8 mouse cellular contexts compared by ENCODE assay signal in genomic region chr11:98789219-98789807, GRCm38 (mm10). TPM values are rescaled to one million over a fixed set of nuclear protein-coding genes. Genes with fewer than 3 reads are reported as not detected.
DNase-seq lines count a peak whose midpoint lies in the region; ATAC-seq and TF ChIP-seq lines count a peak whose summit lies in the region.

No protein-coding gene starts in this region.

- H3K27ac ChIP-seq in kidney, adult 2 months (ENCODE audit: insufficient read depth, low read depth, low read length) = peak overlapping the region; percentile 7; the same call in 1 of the 2 replicates
- H3K27ac ChIP-seq in bone marrow, adult 2 months (ENCODE audit: control insufficient read depth, insufficient read depth, low read depth, low read length, poor library complexity) = no peak overlapping the region
- peak overlapping the region; percentile 43 for H3K27ac ChIP-seq in liver, embryonic 14.5 days
- peak overlapping the region; percentile 85 for H3K27ac ChIP-seq in stomach, postnatal 0 days (replicated peaks)

- H3K4me3 ChIP-seq in kidney, adult 2 months (ENCODE audit: insufficient read depth, low read depth, low read length) = peak overlapping the region; percentile 60
- H3K4me3 ChIP-seq in bone marrow, adult 2 months (replicated peaks; ENCODE audit: control insufficient read depth, low read depth, low read length) = peak overlapping the region; percentile 62
- peak overlapping the region; percentile 56 to 79 for H3K4me3 ChIP-seq in liver, embryonic 14.5 days (ENCODE audit: insufficient read depth in 1 of 2, low read depth in 2 of 2, low read length in 2 of 2)
- H3K4me3 ChIP-seq in stomach, postnatal 0 days (ENCODE audit: low read depth, low read length) = peak overlapping the region; percentile 46

- no peak for TF ChIP-seq CTCF in kidney, adult 2 months (conservative IDR thresholded peaks at IDR 0.05; ENCODE audit: insufficient read depth, insufficient read length, low read depth, low read length)
- TF ChIP-seq CTCF in bone marrow, adult 2 months (IDR thresholded peaks at IDR 0.05; ENCODE audit: control insufficient read depth, insufficient read depth, low read length) = no peak
- TF ChIP-seq CTCF in liver, embryonic 14.5 days (IDR thresholded peaks at IDR 0.05; ENCODE audit: low read depth) = no peak
- TF ChIP-seq CTCF in stomach, postnatal 0 days (IDR thresholded peaks at IDR 0.05; ENCODE audit: low read depth) = no peak

- peaks cover 19% of the 10 kb centered on the region for H3K4me1 ChIP-seq in kidney, adult 2 months (ENCODE audit: control insufficient read depth, insufficient read depth, low read length)
- peaks cover 3% of the 10 kb centered on the region; the same call in 1 of the 2 replicates for H3K4me1 ChIP-seq in bone marrow, adult 2 months (ENCODE audit: control insufficient read depth, insufficient read depth, low read length)
- peaks cover 17 to 42% of the 10 kb centered on the region in 2 experiments for H3K4me1 ChIP-seq in liver, embryonic 14.5 days (replicated peaks; ENCODE audit: control insufficient read depth in 2 of 2, insufficient read depth in 2 of 2, low read length in 1 of 2)
- H3K4me1 ChIP-seq in stomach, postnatal 0 days (replicated peaks; ENCODE audit: control insufficient read depth, insufficient read depth) = peaks cover 8% of the 10 kb centered on the region

- no peaks in the 10 kb centered on the region for H3K9me3 ChIP-seq in liver, embryonic 14.5 days (ENCODE audit: control insufficient read depth, low read length)
- H3K9me3 ChIP-seq in stomach, postnatal 0 days (ENCODE audit: control insufficient read depth, low read length) = no peaks in the 10 kb centered on the region

- peak overlapping the region; percentile 92 for H3K4me2 ChIP-seq in liver, embryonic 14.5 days (ENCODE audit: low read depth)
- peak overlapping the region; percentile 88 for H3K4me2 ChIP-seq in stomach, postnatal 0 days (replicated peaks; ENCODE audit: low read depth)

- no peak for TF ChIP-seq EP300 in liver, embryonic 14.5 days (IDR thresholded peaks at IDR 0.05; ENCODE audit: low read depth)
- TF ChIP-seq EP300 in stomach, postnatal 0 days (optimal IDR thresholded peaks at IDR 0.05) = no peak

- peak; percentile 36 for ATAC-seq in liver, embryonic 14.5 days (ENCODE audit: insufficient read depth)
- no peak; the same call in 1 of the 2 replicates for ATAC-seq in stomach, postnatal 0 days (ENCODE audit: low FRiP score, low TSS enrichment)

- no peaks in the 10 kb centered on the region for H3K27me3 ChIP-seq in kidney, adult 2 months (replicated peaks; ENCODE audit: control insufficient read depth, insufficient read depth, low read length)
- no peaks in the 10 kb centered on the region for H3K27me3 ChIP-seq in liver, embryonic 14.5 days (ENCODE audit: control insufficient read depth, insufficient read depth, low read length)
- H3K27me3 ChIP-seq in stomach, postnatal 0 days (ENCODE audit: control insufficient read depth, insufficient read depth, low read length) = no peaks in the 10 kb centered on the region

- DNase-seq in kidney, adult 2 months = no peak
- DNase-seq in kidney, adult 18-20 months = no peak
- DNase-seq in gastrocnemius, postnatal 25 days = peak; percentile 43
- DNase-seq in liver, embryonic 14.5 days (ENCODE audit: low read depth in 3 of 3, low spot score in 3 of 3) = no peak
- no peak for DNase-seq in stomach, postnatal 0 days (ENCODE audit: low spot score)
- no peak for DNase-seq in thymus, postnatal 10 days (ENCODE audit: low spot score in 2 of 2)
- no peak for DNase-seq in left cerebral cortex, adult 11 months (ENCODE audit: low spot score)

- no peak for TF ChIP-seq POLR2A in kidney, adult 2 months (IDR thresholded peaks at IDR 0.05; ENCODE audit: low read depth, low read length)
- peak; percentile 50; the same call in 1 of the 2 replicates for TF ChIP-seq POLR2A in bone marrow, adult 2 months (IDR thresholded peaks at IDR 0.05; ENCODE audit: borderline replicate concordance, control insufficient read depth, low read depth, low read length)

- H3K9ac ChIP-seq in liver, embryonic 14.5 days (replicated peaks) = peak overlapping the region; percentile 64
- peak overlapping the region; percentile 59 for H3K9ac ChIP-seq in stomach, postnatal 0 days (ENCODE audit: low read length)

- WGBS in kidney, adult 2 months = under 1% methylated on average over 25 of the region's 25 CpGs
- 1% methylated on average over 25 of the region's 25 CpGs for WGBS in bone marrow, adult 2 months
- under 1% methylated on average over 25 of the region's 25 CpGs for WGBS in liver, embryonic 14.5 days (ENCODE audit: insufficient replicate concordance)
- under 1% methylated on average over 25 of the region's 25 CpGs for WGBS in stomach, postnatal 0 days

- no peaks in the 10 kb centered on the region for H3K36me3 ChIP-seq in kidney, adult 2 months (ENCODE audit: control insufficient read depth, insufficient read depth, low read length)
- H3K36me3 ChIP-seq in liver, embryonic 14.5 days (replicated peaks; ENCODE audit: control insufficient read depth, insufficient read depth, low read depth) = no peaks in the 10 kb centered on the region
- H3K36me3 ChIP-seq in stomach, postnatal 0 days (ENCODE audit: control insufficient read depth, insufficient read depth, low read length) = no peaks in the 10 kb centered on the region

RNA-seq across cellular contexts. Expression of gene Msl1, which starts 6.0 kb away (rescaled TPM):
- polyA plus RNA-seq in kidney, adult 2 months (2012; rRNA removed) = 23.5 and 24.5 TPM in 2 replicates
- 46.7 and 69.9 TPM in 2 replicates for polyA plus RNA-seq in bone marrow, adult 2 months (2011; ENCODE audit: insufficient read depth, insufficient read length, low replicate concordance, missing spikeins)
- 10 to 100 TPM; 51.3 to 63.6 TPM for total RNA-seq in gastrocnemius, postnatal 25 days (2021)
- polyA plus RNA-seq in liver, embryonic 14.5 days (2012; rRNA removed) = 11.5 and 15.8 TPM in 2 replicates
- 4.5 and 4.9 TPM in 2 replicates for polyA plus RNA-seq in liver, embryonic 14.5 days (2014; fragmentation: Nextera tagmentation; extraction: Ambion mirVana)
- polyA plus RNA-seq in stomach, postnatal 0 days (2015; fragmentation: Nextera tagmentation; extraction: Ambion mirVana) = 11.3 and 13.8 TPM in 2 replicates

RNA-seq across cellular contexts. Expression of gene Nr1d1, which starts 14.2 kb away (rescaled TPM):
- polyA plus RNA-seq in kidney, adult 2 months (2012; rRNA removed) = 140 and 155 TPM in 2 replicates
- polyA plus RNA-seq in bone marrow, adult 2 months (2011; ENCODE audit: insufficient read depth, insufficient read length, low replicate concordance, missing spikeins) = 2.4 and 4.8 TPM in 2 replicates
- total RNA-seq in gastrocnemius, postnatal 25 days (2021) = 100 to 1,000 TPM in 1 of 2 experiments, 10 to 100 TPM in 1; 98.0 to 119 TPM
- polyA plus RNA-seq in liver, embryonic 14.5 days (2012; rRNA removed) = 0.54 and 0.65 TPM in 2 replicates
- polyA plus RNA-seq in liver, embryonic 14.5 days (2014; fragmentation: Nextera tagmentation; extraction: Ambion mirVana) = 0.56 and 0.58 TPM in 2 replicates
- polyA plus RNA-seq in stomach, postnatal 0 days (2015; fragmentation: Nextera tagmentation; extraction: Ambion mirVana) = 7.5 and 7.9 TPM in 2 replicates

RNA-seq across cellular contexts. Expression of gene Casc3, which starts 15.4 kb away (rescaled TPM):
- polyA plus RNA-seq in kidney, adult 2 months (2012; rRNA removed) = 21.0 and 24.5 TPM in 2 replicates
- polyA plus RNA-seq in bone marrow, adult 2 months (2011; ENCODE audit: insufficient read depth, insufficient read length, low replicate concordance, missing spikeins) = 29.3 and 38.5 TPM in 2 replicates
- 10 to 100 TPM; 13.9 to 15.0 TPM for total RNA-seq in gastrocnemius, postnatal 25 days (2021)
- polyA plus RNA-seq in liver, embryonic 14.5 days (2012; rRNA removed) = 12.2 and 12.7 TPM in 2 replicates
- polyA plus RNA-seq in liver, embryonic 14.5 days (2014; fragmentation: Nextera tagmentation; extraction: Ambion mirVana) = 11.5 and 13.0 TPM in 2 replicates
- 12.4 and 14.8 TPM in 2 replicates for polyA plus RNA-seq in stomach, postnatal 0 days (2015; fragmentation: Nextera tagmentation; extraction: Ambion mirVana)

RNA-seq across cellular contexts. Expression of gene Rapgefl1, which starts 47.3 kb away (rescaled TPM):
- 4.2 and 4.7 TPM in 2 replicates for polyA plus RNA-seq in kidney, adult 2 months (2012; rRNA removed)
- polyA plus RNA-seq in bone marrow, adult 2 months (2011; ENCODE audit: insufficient read depth, insufficient read length, low replicate concordance, missing spikeins) = 1.5 and 6.8 TPM in 2 replicates
- under 1 TPM; 0.23 to 0.40 TPM for total RNA-seq in gastrocnemius, postnatal 25 days (2021)
- polyA plus RNA-seq in liver, embryonic 14.5 days (2012; rRNA removed) = 0.52 and 0.55 TPM in 2 replicates
- 0.05 and 0.06 TPM in 2 replicates for polyA plus RNA-seq in liver, embryonic 14.5 days (2014; fragmentation: Nextera tagmentation; extraction: Ambion mirVana)
- polyA plus RNA-seq in stomach, postnatal 0 days (2015; fragmentation: Nextera tagmentation; extraction: Ambion mirVana) = 6.9 and 7.7 TPM in 2 replicates

RNA-seq across cellular contexts. Expression of gene Thra, which starts 48.9 kb away (rescaled TPM):
- 92.7 and 97.2 TPM in 2 replicates for polyA plus RNA-seq in kidney, adult 2 months (2012; rRNA removed)
- 27.5 and 35.4 TPM in 2 replicates for polyA plus RNA-seq in bone marrow, adult 2 months (2011; ENCODE audit: insufficient read depth, insufficient read length, low replicate concordance, missing spikeins)
- total RNA-seq in gastrocnemius, postnatal 25 days (2021) = 10 to 100 TPM; 75.4 to 89.1 TPM
- polyA plus RNA-seq in liver, embryonic 14.5 days (2012; rRNA removed) = 14.6 and 15.6 TPM in 2 replicates
- 8.3 and 10.0 TPM in 2 replicates for polyA plus RNA-seq in liver, embryonic 14.5 days (2014; fragmentation: Nextera tagmentation; extraction: Ambion mirVana)
- 24.0 and 24.5 TPM in 2 replicates for polyA plus RNA-seq in stomach, postnatal 0 days (2015; fragmentation: Nextera tagmentation; extraction: Ambion mirVana)

Comparison
In these comparisons a context has a peak if more than half of its experiments do, and no peak if none do; other contexts are left out.
1. RNA of gene Nr1d1, which starts 14.2 kb away (polyA plus RNA-seq): 140 to 155 TPM in kidney, adult 2 months; 7.5 to 7.9 TPM in stomach, postnatal 0 days, 2.4 to 4.8 TPM in bone marrow, adult 2 months and 0.54 to 0.65 TPM in liver, embryonic 14.5 days; every median in the first group is over 10 times any median in the second.
2. Peak in every context shown above with its lines, with median percentiles within 50 percentile points of each other: H3K4me3 ChIP-seq.